Mouse (Mus musculus) stomach, embryonic 14.5 days (tissue): ENCODE measurements at regions not wholly inside any gene's neighbourhood (a gene's known extent, or its start where the extent isn't known, plus 50 kb on each side); places are given as distances from the start of the nearest gene placed in this dataset.

Experiments
- ATAC-seq: fragments of 200-750 bp; cut with Nextera tagmentation; 2 replicates; pipeline ENCODE4 v1.8.0; 2017; ENCODE audit warnings: low read depth, moderate TSS enrichment; ENCODE audit not compliant: insufficient number of reproducible peaks, insufficient read depth, low FRiP score
- H3K27ac ChIP-seq: fragments of 300-500 bp; sonication (generic); 2 replicates; pipeline ENCODE4 v1.5.1; 2014; ENCODE audit warnings: mild to moderate bottlenecking, low read length, moderate library complexity, mixed read lengths
- H3K27me3 ChIP-seq: fragments of 300-500 bp; sonication (generic); 2 replicates; pipeline ENCODE4 v1.6.1; 2014; ENCODE audit warnings: low read length, control low read depth, mixed read lengths; ENCODE audit not compliant: control insufficient read depth, insufficient read depth
- H3K36me3 ChIP-seq: fragments of 300-500 bp; sonication (generic); 2 replicates; pipeline ENCODE4 v1.6.1; 2014; ENCODE audit warnings: mild to moderate bottlenecking, control low read depth, low read length, moderate library complexity, mixed read lengths; ENCODE audit not compliant: control insufficient read depth, insufficient read depth
- H3K4me1 ChIP-seq: fragments of 300-500 bp; sonication (generic); 2 replicates; pipeline ENCODE4 v1.6.1; 2014; ENCODE audit warnings: low read length, control low read depth, mixed read lengths; ENCODE audit not compliant: control insufficient read depth, insufficient read depth
- H3K4me2 ChIP-seq: fragments of 300-500 bp; sonication (generic); replicated peaks from 2 replicates; pipeline ENCODE4 v1.6.1; 2014; ENCODE audit warnings: low read depth, low read length, control low read depth
- H3K4me3 ChIP-seq: fragments of 300-500 bp; sonication (generic); 2 replicates; pipeline ENCODE4 v1.5.1; 2014; ENCODE audit warnings: low read depth, low read length, control low read depth
- H3K9ac ChIP-seq: fragments of 300-500 bp; sonication (generic); replicated peaks from 2 replicates; pipeline ENCODE4 v1.6.1; 2014; ENCODE audit warnings: low read depth, mild to moderate bottlenecking, control low read depth, low read length, moderate library complexity, mixed read lengths
- H3K9me3 ChIP-seq: fragments of 300-500 bp; sonication (generic); 2 replicates; pipeline ENCODE4 v1.6.1; 2016; ENCODE audit warnings: low read depth, low read length, control low read depth; ENCODE audit not compliant: control insufficient read depth
- WGBS: fragments of 180-500 bp; shearing (Covaris S2); extraction: QIAGEN DNeasy Blood & Tissue Kit; methylation state at CpG from one replicate; pipeline ENCODE4 v1.1.7; 2014; 5-methylcytosine and 5-hydroxymethylcytosine counted together

GRCm38 (mm10) chr7:79201246-79201645 lies 52.4 kb upstream of the Mfge8 start:
- H3K4me1 ChIP-seq, result peaks cover 5% of the 10 kb centered on the region; the same call in 1 of the 2 replicates
- no peaks in the 10 kb centered on the region for H3K36me3 ChIP-seq
- H3K27ac ChIP-seq, result no peak overlapping the region
- ATAC-seq, result no peak
- H3K9ac ChIP-seq, result no peak overlapping the region
- no peaks in the 10 kb centered on the region for H3K9me3 ChIP-seq
- H3K27me3 ChIP-seq, result no peaks in the 10 kb centered on the region
- no peak overlapping the region for H3K4me2 ChIP-seq
- H3K4me3 ChIP-seq, result no peak overlapping the region

GRCm38 (mm10) chr7:79202336-79202735 lies 53.5 kb upstream of the Mfge8 start:
- Histone ChIP-seq H3K27me3 (no peaks in the 10 kb centered on the region), H3K9ac (no peak overlapping the region), H3K4me3 (no peak overlapping the region)

GRCm38 (mm10) chr7:79203481-79203880 lies 54.6 kb upstream of the Mfge8 start:
- H3K36me3 ChIP-seq, result no peaks in the 10 kb centered on the region
- no peak overlapping the region for H3K27ac ChIP-seq
- H3K4me3 ChIP-seq, result no peak overlapping the region
- H3K27me3 ChIP-seq, result no peaks in the 10 kb centered on the region
- H3K4me1 ChIP-seq, result peaks cover 5% of the 10 kb centered on the region; the same call in 1 of the 2 replicates
- H3K9me3 ChIP-seq, result no peaks in the 10 kb centered on the region
- no peak overlapping the region for H3K4me2 ChIP-seq
- 82% methylated on average over 5 of the region's 5 CpGs for WGBS
- no peak overlapping the region for H3K9ac ChIP-seq
- ATAC-seq, result no peak

More at GRCm38 (mm10) chr7:79202336-79202735, 53.5 kb upstream of the Mfge8 start:
- no peak for ATAC-seq
- no peak overlapping the region for H3K4me2 ChIP-seq
- WGBS, result 31% methylated on average over 7 of the region's 7 CpGs
- peaks cover 5% of the 10 kb centered on the region; the same call in 1 of the 2 replicates for H3K4me1 ChIP-seq
- no peaks in the 10 kb centered on the region for H3K9me3 ChIP-seq
- H3K36me3 ChIP-seq, result no peaks in the 10 kb centered on the region
- peak overlapping the region; percentile 73; the same call in 1 of the 2 replicates for H3K27ac ChIP-seq

- no peak overlapping the region for H3K4me2 ChIP-seq
- ATAC-seq, result no peak
- peak overlapping the region; percentile 18; the same call in 1 of the 2 replicates for H3K27ac ChIP-seq
- H3K9ac ChIP-seq, result no peak overlapping the region
- no peak overlapping the region for H3K4me3 ChIP-seq
- 39% methylated on average over 8 of the region's 8 CpGs for WGBS
- H3K9me3 ChIP-seq, result no peaks in the 10 kb centered on the region
- H3K4me1 ChIP-seq, result peaks cover 26% of the 10 kb centered on the region
- H3K36me3 ChIP-seq, result no peaks in the 10 kb centered on the region
- H3K27me3 ChIP-seq, result no peaks in the 10 kb centered on the region
Observed at GRCm38 (mm10) chr7:79207140-79207539, 58.3 kb upstream of the Mfge8 start.

GRCm38 (mm10) chr7:79210376-79211215 lies 61.7 kb upstream of the Mfge8 start:
- H3K4me2 ChIP-seq, result peak overlapping the region; percentile 23; the same call in 1 of the 2 replicates

GRCm38 (mm10) chr7:79211287-79211976 lies 61.6 kb upstream of the Abhd2 start:
- H3K27me3 ChIP-seq, result no peaks in the 10 kb centered on the region
- H3K4me3 ChIP-seq, result no peak overlapping the region
- H3K9ac ChIP-seq, result no peak overlapping the region
- WGBS, result 2% methylated on average over 9 of the region's 9 CpGs
- ATAC-seq, result peak; percentile 75
- H3K4me2 ChIP-seq, result peak overlapping the region; percentile 23
- no peaks in the 10 kb centered on the region; the same call in 1 of the 2 replicates for H3K9me3 ChIP-seq
- H3K4me1 ChIP-seq, result peaks cover 22% of the 10 kb centered on the region
- H3K27ac ChIP-seq, result peak overlapping the region; percentile 69
- H3K36me3 ChIP-seq, result no peaks in the 10 kb centered on the region

More at GRCm38 (mm10) chr7:79210376-79211215, 61.7 kb upstream of the Mfge8 start:
- H3K9me3 ChIP-seq, result no peaks in the 10 kb centered on the region
- no peak for ATAC-seq
- H3K4me3 ChIP-seq, result no peak overlapping the region
- peaks cover 22% of the 10 kb centered on the region for H3K4me1 ChIP-seq
- H3K36me3 ChIP-seq, result no peaks in the 10 kb centered on the region
- H3K27me3 ChIP-seq, result no peaks in the 10 kb centered on the region
- 87% methylated on average over 2 of the region's 2 CpGs for WGBS
- peak overlapping the region; percentile 69 for H3K27ac ChIP-seq
- no peak overlapping the region for H3K9ac ChIP-seq

- 91% methylated on average over 3 of the region's 3 CpGs for WGBS
- Histone ChIP-seq H3K27ac (peak overlapping the region; percentile 69; the same call in 1 of the 2 replicates), H3K4me3 (no peak overlapping the region), H3K36me3 (no peaks in the 10 kb centered on the region), H3K27me3 (no peaks in the 10 kb centered on the region), H3K9me3 (no peaks in the 10 kb centered on the region; the same call in 1 of the 2 replicates), H3K4me1 (peaks cover 22% of the 10 kb centered on the region), H3K9ac (no peak overlapping the region), H3K4me2 (no peak overlapping the region)
- ATAC-seq, result no peak
Observed at GRCm38 (mm10) chr7:79212231-79212630, 60.8 kb upstream of the Abhd2 start.

- WGBS, result 92% methylated on average over 5 of the region's 5 CpGs
Observed at GRCm38 (mm10) chr7:79215001-79215400, 58.0 kb upstream of the Abhd2 start.

More at GRCm38 (mm10) chr7:79215001-79215400, 58.0 kb upstream of the Abhd2 start:
- H3K27ac ChIP-seq, result no peak overlapping the region
- no peak for ATAC-seq
- H3K4me2 ChIP-seq, result no peak overlapping the region
- H3K36me3 ChIP-seq, result no peaks in the 10 kb centered on the region
- H3K27me3 ChIP-seq, result no peaks in the 10 kb centered on the region
- H3K4me3 ChIP-seq, result no peak overlapping the region
- H3K9me3 ChIP-seq, result no peaks in the 10 kb centered on the region; the same call in 1 of the 2 replicates
- no peak overlapping the region for H3K9ac ChIP-seq
- peaks cover 22% of the 10 kb centered on the region for H3K4me1 ChIP-seq
